Mouse (Mus musculus) megakaryocyte, embryonic 14.5 days (primary cell): ENCODE results near the gene Med26.

Experiments used
- FLI1 ChIP-seq: IDR thresholded peaks from 2 replicates; pipeline ENCODE4 v1.6.1; 2012; ENCODE audit warnings: low read length, inconsistent platforms, mixed read lengths
- GATA1 ChIP-seq: IDR thresholded peaks from 3 replicates; pipeline ENCODE4 v1.6.1; 2012; ENCODE audit warnings: mixed read lengths, low read length, inconsistent platforms, borderline replicate concordance

- TF ChIP-seq FLI1 (no peak), GATA1 (no peak)
Measured at GRCm38 (mm10) chr8:72493381-72493780, 54.7 kb downstream of the Med26 start.
